Mouse (Mus musculus): Measurements from ENCODE around the gene Kcnj14.

DNA sequence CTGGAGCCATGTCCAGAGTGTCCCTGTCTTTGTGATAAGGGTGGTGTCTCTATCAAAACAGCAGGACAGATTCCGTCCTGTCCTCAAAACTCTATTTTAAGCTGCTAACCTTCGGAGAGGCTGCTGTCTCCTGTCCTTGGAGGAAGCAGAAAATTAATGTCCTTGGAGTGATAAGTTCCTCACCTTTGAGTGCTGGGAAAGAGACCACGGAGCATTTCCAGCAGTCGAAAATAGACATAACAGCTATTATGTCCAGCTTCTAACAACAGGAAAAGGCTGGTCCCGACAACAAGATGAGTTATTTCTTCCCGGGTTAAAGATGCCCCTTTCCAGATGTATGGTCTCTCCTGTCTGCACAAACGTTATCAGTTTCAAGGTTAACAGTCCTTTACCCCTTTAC is 49.3 kb downstream of the Kcnj14 start:
- no peak for TF ChIP-seq CTCF (IDR thresholded peaks at IDR 0.05)
- no peak for TF ChIP-seq EP300 (IDR thresholded peaks at IDR 0.05)

Data from lung, postnatal 0 days (tissue).